Mouse (Mus musculus): ENCODE measurements around the gene Lrmda. TPM values are rescaled to one million over a fixed set of nuclear protein-coding genes. Genes with fewer than 3 reads are reported as not detected.

The Lrmda gene
- total RNA-seq, 2 experiments from 2014 or later: 0.66 to 0.97 TPM

DNA sequence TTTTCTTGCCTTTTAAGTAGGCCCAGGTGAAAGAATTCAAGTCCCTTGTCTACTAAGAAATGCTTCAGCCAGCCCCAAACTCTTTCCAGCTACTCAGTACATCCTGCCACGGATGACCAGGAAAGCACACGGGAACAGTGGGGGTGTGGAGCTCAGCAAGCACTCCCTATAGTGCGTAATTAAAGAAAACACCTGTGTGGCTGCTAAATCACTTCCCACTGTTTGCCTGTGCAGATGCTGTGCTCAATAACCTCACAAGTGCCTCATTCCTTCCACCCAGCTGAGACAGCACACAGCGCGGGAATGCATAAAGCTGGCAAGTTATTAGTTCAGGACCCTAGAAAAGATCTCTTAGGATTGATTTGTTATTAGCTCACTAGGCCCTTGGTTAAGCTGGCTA lies 949.2 kb downstream of the Lrmda start:
- intact Hi-C loops (cut with DNase I): no loop called here

GRCm38 (mm10) chr14:22986736-22987135 lies 967.2 kb downstream of the Lrmda start:
- DNase-seq (ENCODE audit: low spot score in 2 of 2): no peak
- intact Hi-C loops (cut with DNase I): no loop called here

More for the DNA sequence above, 949.2 kb downstream of the Lrmda start:
- DNase-seq (ENCODE audit: low spot score in 2 of 2): no peak

DNA sequence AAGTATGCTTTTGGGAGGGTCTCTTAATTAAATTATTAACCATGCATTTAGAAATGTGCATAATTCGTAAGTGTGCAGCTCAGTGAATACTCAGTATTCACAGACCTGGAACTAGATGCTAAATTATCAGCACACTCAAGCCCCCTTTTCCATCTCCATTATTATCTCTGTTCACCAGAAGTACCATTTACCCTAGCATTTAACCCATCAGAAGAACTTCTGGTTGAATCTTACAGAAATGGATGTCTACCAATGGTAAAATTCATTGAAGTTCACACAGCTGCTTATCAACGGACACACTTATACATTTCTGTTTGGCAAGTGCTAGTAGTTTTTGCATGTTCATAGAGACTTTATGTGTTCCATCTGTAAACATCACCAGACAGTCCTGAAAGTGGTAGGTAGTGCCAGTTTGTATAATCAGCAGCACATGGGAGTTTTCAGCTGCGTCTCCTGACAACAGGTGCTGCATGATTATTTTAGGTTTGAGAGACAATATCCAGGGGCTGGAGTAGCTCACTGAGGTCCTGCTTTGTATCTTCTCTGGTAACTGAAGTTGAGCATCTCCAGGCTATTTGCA lies 968.7 kb downstream of the Lrmda start:
- intact Hi-C loops (cut with DNase I): no loop called here
- DNase-seq (ENCODE audit: low spot score in 2 of 2): no peak

DNA sequence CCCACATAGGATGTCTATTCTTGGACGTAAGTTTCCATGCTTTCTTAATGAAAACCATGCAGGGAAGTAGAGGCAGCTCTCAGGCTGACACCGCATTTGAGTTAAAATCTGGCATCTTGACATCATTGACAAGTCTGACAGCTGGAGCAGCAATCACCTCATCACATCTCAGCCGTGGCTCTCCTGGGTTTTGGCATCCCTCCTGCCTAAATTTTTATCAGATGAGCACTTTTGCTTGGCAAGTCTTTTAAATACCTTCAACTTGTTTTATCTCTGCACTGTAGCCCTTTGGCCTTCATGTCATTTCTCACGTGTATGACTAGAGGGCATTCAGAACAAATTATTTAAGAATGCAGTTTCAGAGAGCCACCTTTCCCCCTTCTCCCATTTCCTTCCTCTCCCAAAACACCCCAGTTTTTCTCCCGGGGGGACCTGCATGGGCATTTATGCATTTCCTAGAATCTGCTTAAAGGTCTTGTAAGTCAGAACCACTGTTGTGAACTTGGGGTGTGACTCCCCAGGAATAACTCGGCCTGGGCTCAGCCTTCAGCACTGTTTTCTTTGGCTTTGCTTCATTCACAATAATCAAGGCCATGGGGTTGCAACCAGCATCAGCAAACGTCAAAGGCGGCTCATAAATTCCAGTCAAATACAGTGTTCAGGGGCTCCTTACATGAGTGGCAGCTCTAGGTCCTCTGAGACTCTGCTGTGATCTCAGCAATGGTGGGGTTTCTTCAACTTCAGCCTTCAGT lies 975.8 kb downstream of the Lrmda start:
- intact Hi-C loops (cut with DNase I): no loop called here
- DNase-seq (ENCODE audit: low spot score in 2 of 2): no peak

GRCm38 (mm10) chr14:22998906-22999305 lies 979.4 kb downstream of the Lrmda start:
- DNase-seq (ENCODE audit: low spot score in 2 of 2): no peak
- intact Hi-C loops (cut with DNase I): no loop called here

- intact Hi-C loops (cut with DNase I): no loop called here
Observed at GRCm38 (mm10) chr14:23011989-23012388, 992.5 kb downstream of the Lrmda start.

DNA sequence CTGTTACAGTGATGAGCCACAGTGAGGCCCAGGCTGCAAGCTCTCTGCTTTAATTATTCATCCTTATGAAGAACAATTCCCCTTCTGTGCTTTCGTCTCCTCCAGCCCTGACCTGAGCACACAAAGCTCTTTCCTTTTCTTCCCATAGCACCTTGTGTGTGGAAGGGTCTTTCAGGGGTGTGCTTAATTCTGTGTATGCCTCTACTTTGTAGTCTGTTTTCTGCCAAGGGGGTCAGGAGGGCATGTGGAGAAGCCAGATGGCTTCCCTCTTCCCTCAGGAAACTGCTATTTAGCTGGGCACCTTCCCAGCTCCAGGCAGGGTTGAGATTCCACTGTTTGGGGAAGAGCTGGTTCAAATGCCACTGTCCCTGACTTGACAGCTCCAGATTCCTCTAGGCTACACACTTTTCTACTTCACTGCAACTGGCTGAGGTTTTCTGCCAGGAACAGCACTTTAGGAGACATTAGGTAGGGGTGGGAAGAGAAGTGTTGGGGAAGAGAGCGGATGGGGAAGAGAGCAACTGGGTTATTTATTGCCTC lies 995.3 kb downstream of the Lrmda start:
- intact Hi-C loops (cut with DNase I): no loop called here
- no peak for DNase-seq (ENCODE audit: low spot score in 2 of 2)

More at GRCm38 (mm10) chr14:23011989-23012388, 992.5 kb downstream of the Lrmda start:
- DNase-seq (ENCODE audit: low spot score in 2 of 2): no peak

- intact Hi-C loops (cut with DNase I): no loop called here
- DNase-seq (ENCODE audit: low spot score in 2 of 2): no peak
Observed at GRCm38 (mm10) chr14:23015321-23016067, 996.0 kb downstream of the Lrmda start.

GRCm38 (mm10) chr14:23016068-23016611 lies 996.6 kb downstream of the Lrmda start:
- intact Hi-C loops (cut with DNase I): no loop called here
- DNase-seq (ENCODE audit: low spot score in 2 of 2): no peak

DNA sequence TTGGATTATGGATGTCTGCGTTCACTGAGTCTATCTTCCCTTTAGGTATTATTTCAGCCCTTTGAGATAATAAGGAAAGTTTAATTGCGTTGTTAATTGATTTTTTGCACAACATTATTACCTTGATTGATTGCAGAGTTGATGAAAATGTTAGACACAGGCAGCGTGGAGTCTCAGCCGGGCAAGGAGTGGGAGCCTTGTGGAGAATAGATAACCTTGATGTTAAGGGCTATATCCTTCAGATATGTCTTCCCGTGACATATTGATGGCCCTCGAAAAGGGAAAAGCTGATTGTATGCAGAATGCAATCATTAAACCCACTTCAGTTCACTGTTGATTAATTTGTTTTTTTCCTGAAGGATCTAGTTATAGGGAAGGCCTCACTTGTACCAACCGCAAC lies 1021.5 kb downstream of the Lrmda start:
- intact Hi-C loops (cut with DNase I): loop anchor here (10.0 kb wide), 2 partner anchors 236 to 1186 kb away; no protein-coding TSS in a partner anchor
- DNase-seq (ENCODE audit: low spot score in 2 of 2): no peak

DNA sequence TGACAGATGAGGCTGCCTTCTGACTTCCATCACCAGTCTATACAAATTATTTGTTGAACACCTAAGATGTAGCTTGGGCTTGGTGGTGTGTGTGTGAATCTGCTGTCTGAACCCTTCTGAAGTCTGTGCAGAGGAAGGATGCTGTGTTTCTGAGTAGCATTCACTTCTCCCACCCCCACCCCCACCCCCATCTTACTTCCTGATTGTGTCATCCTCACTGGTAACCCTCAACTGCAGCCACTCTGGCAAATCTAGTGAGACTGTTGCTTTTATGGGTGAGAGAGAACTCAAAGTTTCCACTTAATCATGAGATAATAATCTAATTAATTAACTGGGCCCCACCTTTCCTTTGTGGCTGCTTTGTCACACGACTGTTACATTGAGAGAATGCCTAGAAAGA lies 1025.8 kb downstream of the Lrmda start:
- DNase-seq (ENCODE audit: low spot score in 2 of 2): no peak

GRCm38 (mm10) chr14:23046330-23046729 lies 1026.8 kb downstream of the Lrmda start:
- peak; percentile 65 to 87 for DNase-seq (ENCODE audit: low spot score in 2 of 2)
- intact Hi-C loops (cut with DNase I): loop anchor here (5.0 to 10.0 kb wide), 4 partner anchors 242 to 1192 kb away; partner anchors contain the start of gene Zfp503

More for the DNA sequence above, 1025.8 kb downstream of the Lrmda start:
- intact Hi-C loops (cut with DNase I): loop anchor here (5.0 to 10.0 kb wide), 4 partner anchors 241 to 1191 kb away; partner anchors contain the start of gene Zfp503

- intact Hi-C loops (cut with DNase I): loop anchor here (10.0 kb wide), 1 partner anchor 353 kb away; no protein-coding TSS in a partner anchor
- DNase-seq (ENCODE audit: low spot score in 2 of 2): no peak
Observed at GRCm38 (mm10) chr14:23051441-23051840, 1031.9 kb downstream of the Lrmda start.

GRCm38 (mm10) chr14:23052833-23053592 lies 1033.5 kb downstream of the Lrmda start:
- peak; percentile 7 to 17 for DNase-seq (ENCODE audit: low spot score in 2 of 2)
- intact Hi-C loops (cut with DNase I): loop anchor here (10.0 kb wide), 1 partner anchor 352 kb away; no protein-coding TSS in a partner anchor

- no peak for DNase-seq (ENCODE audit: low spot score in 2 of 2)
- intact Hi-C loops (cut with DNase I): loop anchor here (10.0 kb wide), 1 partner anchor 347 kb away; no protein-coding TSS in a partner anchor
Observed at GRCm38 (mm10) chr14:23057228-23057976, 1037.9 kb downstream of the Lrmda start.

DNA sequence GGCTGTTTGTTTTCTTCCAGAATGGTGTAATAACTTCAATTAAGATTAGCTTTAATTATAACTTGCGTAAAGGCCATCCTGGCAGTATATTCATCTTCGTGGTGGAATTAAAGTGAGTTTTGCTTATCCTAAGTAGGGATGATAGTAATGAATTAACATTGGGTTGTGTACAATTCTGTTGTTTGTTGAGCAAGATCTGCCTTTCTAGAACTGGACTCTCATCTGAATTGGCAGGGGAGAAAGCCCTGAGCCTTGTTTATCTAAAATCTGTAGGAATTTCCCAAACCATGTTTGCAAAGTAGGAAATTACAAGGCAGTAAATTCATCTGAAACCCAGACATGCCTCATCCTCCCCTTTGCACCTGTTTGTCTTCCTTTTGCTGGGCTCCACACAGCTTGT lies 1038.5 kb downstream of the Lrmda start:
- no peak for DNase-seq (ENCODE audit: low spot score in 2 of 2)
- intact Hi-C loops (cut with DNase I): loop anchor here (10.0 kb wide), 1 partner anchor 347 kb away; no protein-coding TSS in a partner anchor

- DNase-seq (ENCODE audit: low spot score in 2 of 2): no peak
- intact Hi-C loops (cut with DNase I): no loop called here
Observed at GRCm38 (mm10) chr14:23078719-23079118, 1059.2 kb downstream of the Lrmda start.

- no peak for DNase-seq (ENCODE audit: low spot score in 2 of 2)
- intact Hi-C loops (cut with DNase I): no loop called here
Observed at GRCm38 (mm10) chr14:23084241-23084773, 1064.8 kb downstream of the Lrmda start.
